Comparison of ENCODE assay signal across 14 mouse cellular contexts in genomic region chr9:64931751-64932610, GRCm38 (mm10). TPM values are rescaled to one million over a fixed set of nuclear protein-coding genes. Genes with fewer than 3 reads are reported as not detected.
A peak's percentile ranks its signal among the peaks of the same experiment; 100 is the strongest.
DNase-seq lines count a peak whose midpoint lies in the region; ATAC-seq lines count a peak whose summit lies in the region.
"Had no signal": no experiment of that assay in that cellular context is flagged by ENCODE, and none has a peak within 500 bp of the region (broad histone marks: within the 10 kb centered on the region; RNA-seq: fewer than 3 reads in every experiment).

No protein-coding gene starts in this region.

- H3K9ac ChIP-seq in lung, embryonic 15.5 days = no peak overlapping the region
- no peak overlapping the region for H3K9ac ChIP-seq in liver, embryonic 11.5 days (ENCODE audit: low read depth, low read length)
- H3K9ac ChIP-seq: forebrain, embryonic 13.5 days; hindbrain, embryonic 15.5 days; limb, embryonic 12.5 days had no signal

- no peaks in the 10 kb centered on the region for H3K36me3 ChIP-seq in lung, embryonic 15.5 days
- H3K36me3 ChIP-seq in liver, embryonic 11.5 days (ENCODE audit: control insufficient read depth, insufficient read depth, low read length) = no peaks in the 10 kb centered on the region
- H3K36me3 ChIP-seq: hindbrain, embryonic 15.5 days; limb, embryonic 12.5 days had no signal

- ATAC-seq in cerebellum, adult (ENCODE audit: insufficient number of reproducible peaks, low FRiP score, low TSS enrichment) = no peak
- peak; percentile 36; the same call in 1 of the 2 replicates for ATAC-seq in lung, embryonic 15.5 days (ENCODE audit: borderline replicate concordance, extremely low read depth, low FRiP score, low TSS enrichment)
- peak; percentile 77 for ATAC-seq in common myeloid progenitor, adult 5-6 weeks (replicated peaks; ENCODE audit: low read depth, poor library complexity, severe bottlenecking)
- ATAC-seq in liver, embryonic 11.5 days (replicated peaks; ENCODE audit: low FRiP score) = peak; percentile 69
- ATAC-seq: forebrain, embryonic 13.5 days had no signal

- H3K4me1 ChIP-seq in lung, embryonic 15.5 days = peaks cover 19% of the 10 kb centered on the region
- H3K4me1 ChIP-seq in liver, embryonic 11.5 days (replicated peaks; ENCODE audit: control insufficient read depth, insufficient read depth, low read length) = peaks cover 34% of the 10 kb centered on the region

- DNase-seq in cerebellum, postnatal 14 days = peak; percentile 47 to 50
- no peak for DNase-seq in lung, adult 18-20 months
- DNase-seq in liver, embryonic 11.5 days (ENCODE audit: low spot score) = no peak
- DNase-seq in left cerebral cortex, postnatal 36 days (ENCODE audit: low spot score in 2 of 2) = no peak
- DNase-seq in layer of hippocampus, adult 8-10 months (ENCODE audit: low spot score in 2 of 2) = no peak
- DNase-seq: adrenal gland, postnatal 25 days; cerebellum, adult 9-11 months had no signal

- no peaks in the 10 kb centered on the region for H3K9me3 ChIP-seq in lung, embryonic 15.5 days
- H3K9me3 ChIP-seq in liver, embryonic 11.5 days (ENCODE audit: control insufficient read depth, low read length) = no peaks in the 10 kb centered on the region
- H3K9me3 ChIP-seq: forebrain, embryonic 13.5 days; hindbrain, embryonic 15.5 days; limb, embryonic 12.5 days had no signal

- peak overlapping the region; percentile 59 for H3K27ac ChIP-seq in lung, embryonic 15.5 days
- H3K27ac ChIP-seq in liver, embryonic 11.5 days (ENCODE audit: low read depth, low read length) = peak overlapping the region; percentile 45; the same call in 1 of the 2 replicates
- H3K27ac ChIP-seq: forebrain, embryonic 13.5 days; hindbrain, embryonic 15.5 days; limb, embryonic 12.5 days had no signal

- H3K4me2 ChIP-seq in lung, embryonic 15.5 days = no peak overlapping the region
- peak overlapping the region; percentile 33 for H3K4me2 ChIP-seq in liver, embryonic 11.5 days
- H3K4me2 ChIP-seq: forebrain, embryonic 13.5 days; hindbrain, embryonic 15.5 days; limb, embryonic 12.5 days had no signal

- intact Hi-C loops in left cerebral cortex, postnatal 36 days (cut with DNase I) = loop anchor here (10.0 kb wide), 1 partner anchor 157 kb away; no protein-coding TSS in a partner anchor

- H3K4me3 ChIP-seq in lung, embryonic 15.5 days = no peak overlapping the region
- no peak overlapping the region for H3K4me3 ChIP-seq in liver, embryonic 11.5 days (ENCODE audit: low read depth, low read length)
- H3K4me3 ChIP-seq: forebrain, embryonic 13.5 days; hindbrain, embryonic 15.5 days; limb, embryonic 12.5 days had no signal

- H3K27me3 ChIP-seq in lung, embryonic 15.5 days = no peaks in the 10 kb centered on the region
- H3K27me3 ChIP-seq in liver, embryonic 11.5 days (replicated peaks; ENCODE audit: control insufficient read depth, insufficient read depth, low read length) = no peaks in the 10 kb centered on the region
- H3K27me3 ChIP-seq: forebrain, embryonic 13.5 days; hindbrain, embryonic 15.5 days had no signal

- WGBS in lung, embryonic 15.5 days = 59% methylated on average over 7 of the region's 7 CpGs
- WGBS in liver, embryonic 11.5 days = 41% methylated on average over 7 of the region's 7 CpGs

RNA-seq across cellular contexts. Expression of gene Slc24a1, which starts 19.4 kb away (rescaled TPM):
- 0.06 and 0.07 TPM in 2 replicates for polyA plus RNA-seq in lung, embryonic 15.5 days (2015; fragmentation: Nextera tagmentation; extraction: Ambion mirVana)
- total RNA-seq in common myeloid progenitor, adult 5-6 weeks (2017) = 0.18 TPM in 1 of 2 replicates, not detected in the other
- 0.04 and 0.12 TPM in 2 replicates for polyA plus RNA-seq in liver, embryonic 11.5 days (2014; fragmentation: Nextera tagmentation; extraction: Ambion mirVana)
- total RNA-seq in left cerebral cortex, postnatal 36 days (2021) = under 1 TPM; 0.07 to 0.23 TPM
- total RNA-seq in layer of hippocampus, adult 8-10 months (2022) = under 1 TPM; 0.08 to 0.30 (median 0.15) TPM
- total RNA-seq: adrenal gland, postnatal 25 days; midbrain, postnatal 0 days had no signal

RNA-seq across cellular contexts. Expression of gene Ints14, which starts 28.7 kb away (rescaled TPM):
- polyA plus RNA-seq in lung, embryonic 15.5 days (2015; fragmentation: Nextera tagmentation; extraction: Ambion mirVana) = 53.8 and 57.0 TPM in 2 replicates
- total RNA-seq in common myeloid progenitor, adult 5-6 weeks (2017) = 30.4 and 37.1 TPM in 2 replicates
- 58.4 and 69.8 TPM in 2 replicates for polyA plus RNA-seq in liver, embryonic 11.5 days (2014; fragmentation: Nextera tagmentation; extraction: Ambion mirVana)
- total RNA-seq in left cerebral cortex, postnatal 36 days (2021) = 10 to 100 TPM; 19.5 to 20.2 TPM
- 10 to 100 TPM; 19.3 to 22.6 (median 20.1) TPM for total RNA-seq in layer of hippocampus, adult 8-10 months (2022)

Comparison
In these comparisons a context has a peak if more than half of its experiments do, and no peak if none do; other contexts are left out.
1. DNase-seq: peak in cerebellum, postnatal 14 days (2 of 2); none in lung, adult 18-20 months (0 of 2), liver, embryonic 11.5 days (single experiment), left cerebral cortex, postnatal 36 days (0 of 2) and layer of hippocampus, adult 8-10 months (0 of 2).